Mouse (Mus musculus) cerebellum, adult 2 months (tissue): ENCODE data around the gene Slc39a1. TPM values are rescaled to one million over a fixed set of nuclear protein-coding genes. Genes with fewer than 3 reads are reported as not detected.
A peak's percentile ranks its signal among the peaks of the same experiment; 100 is the strongest.

Source experiments
- DNase-seq, 2 experiments: peaks; one replicate each; pipeline ENCODE4 v3.0.0; 2021
- H3K27ac ChIP-seq: fragments of 200-500 bp; 2 replicates; pipeline ENCODE4 v1.5.1; 2012; ENCODE audit warnings: low read length, control low read depth, inconsistent platforms; ENCODE audit not compliant: insufficient read depth
- H3K27me3 ChIP-seq: fragments of 200-500 bp; 2 replicates; pipeline ENCODE4 v1.6.1; 2012; ENCODE audit warnings: inconsistent platforms, mild to moderate bottlenecking, low read length, moderate library complexity; ENCODE audit not compliant: control insufficient read depth, insufficient read depth
- H3K4me1 ChIP-seq: fragments of 200-500 bp; 2 replicates; pipeline ENCODE4 v1.6.1; 2011; ENCODE audit warnings: low read length; ENCODE audit not compliant: control insufficient read depth, insufficient read depth
- H3K4me3 ChIP-seq: fragments of 200-500 bp; replicated peaks from 2 replicates; pipeline ENCODE3; 2011; ENCODE audit warnings: mild to moderate bottlenecking, low read depth, low read length, control low read depth; ENCODE audit not compliant: insufficient read depth
- CTCF ChIP-seq: fragments of 200-500 bp; IDR thresholded peaks from 2 replicates; pipeline ENCODE4 v1.5.1; 2011; ENCODE audit warnings: low read depth, mild to moderate bottlenecking, control low read depth, low read length, moderate library complexity, borderline replicate concordance; ENCODE audit not compliant: insufficient read depth
- POLR2A ChIP-seq: fragments of 200-500 bp; IDR thresholded peaks from 2 replicates; pipeline ENCODE4 v1.6.1; 2011; ENCODE audit warnings: low read length, control low read depth, borderline replicate concordance; ENCODE audit not compliant: insufficient read depth
- WGBS: fragments of 180-500 bp; shearing (Covaris S2); methylation state at CpG from one replicate; pipeline ENCODE4 v1.1.7; 2018; 5-methylcytosine and 5-hydroxymethylcytosine counted together
- polyA plus RNA-seq: library from polyadenylated mRNA; depleted of rRNA; stranded (reverse); fragments of >200 nt; gene quantifications from 2 replicates; pipeline ENCODE4 v1.2.3, GENCODE M21; 2012

The Slc39a1 gene
- polyA plus RNA-seq, 1 experiment = 35.8 TPM

DNA sequence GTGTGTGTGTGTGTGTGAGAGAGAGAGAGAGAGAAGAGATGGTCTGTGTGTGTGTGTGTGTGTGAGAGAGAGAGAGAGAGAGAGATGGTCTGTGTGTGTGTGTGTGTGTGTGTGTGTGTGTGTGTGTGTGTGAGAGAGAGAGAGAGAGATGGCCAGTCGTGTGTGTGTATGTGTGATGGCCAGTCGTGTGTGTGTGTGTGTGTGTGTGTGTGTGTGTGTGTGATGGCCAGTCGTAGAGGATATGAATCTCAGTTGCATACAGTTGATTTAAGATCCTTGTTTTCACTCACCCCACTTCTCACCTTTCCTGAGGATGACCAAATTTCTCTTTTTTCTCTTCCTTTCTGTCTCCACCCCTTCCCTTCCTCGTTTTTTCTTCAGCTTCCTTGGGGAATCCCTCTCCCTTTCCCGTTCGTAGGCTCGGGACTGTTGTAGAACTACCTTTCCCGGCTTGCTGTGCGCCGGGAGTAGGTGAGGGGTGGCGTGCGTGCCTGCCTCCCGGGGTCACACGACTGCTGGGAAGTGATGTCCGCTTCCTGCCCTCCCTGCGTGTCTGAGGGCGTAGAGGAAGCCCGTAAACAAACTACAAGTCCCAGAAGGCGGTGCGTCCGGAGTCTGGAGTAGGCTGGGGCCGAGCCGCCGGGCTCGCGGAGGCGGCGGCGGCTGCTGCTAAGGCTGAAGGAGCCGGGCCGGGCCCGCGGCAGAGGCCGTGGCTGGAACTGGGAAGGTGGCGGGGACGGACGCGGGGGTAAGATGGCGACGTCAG lies 5.9 kb downstream of the Slc39a1 start, which contains the start of gene Crtc2:
Gene Crtc2, plus strand, starts transcription at position 511 of the 766 bp plus-strand sequence.
- Histone ChIP-seq H3K4me1 (peaks cover 31% of the 10 kb centered on the region), H3K27me3 (no peaks in the 10 kb centered on the region), H3K27ac (peak within 1 kb of the TSS; percentile 85), H3K4me3 (peak within 1 kb of the TSS; percentile 87)
- peak; percentile 96 to 99 for DNase-seq
- TF ChIP-seq CTCF (no peak), POLR2A (0 out of 2 replicates have a peak, but pooled peaks have one; percentile 43)
- 0% methylated on average over 39 of the region's 40 CpGs for WGBS

DNA sequence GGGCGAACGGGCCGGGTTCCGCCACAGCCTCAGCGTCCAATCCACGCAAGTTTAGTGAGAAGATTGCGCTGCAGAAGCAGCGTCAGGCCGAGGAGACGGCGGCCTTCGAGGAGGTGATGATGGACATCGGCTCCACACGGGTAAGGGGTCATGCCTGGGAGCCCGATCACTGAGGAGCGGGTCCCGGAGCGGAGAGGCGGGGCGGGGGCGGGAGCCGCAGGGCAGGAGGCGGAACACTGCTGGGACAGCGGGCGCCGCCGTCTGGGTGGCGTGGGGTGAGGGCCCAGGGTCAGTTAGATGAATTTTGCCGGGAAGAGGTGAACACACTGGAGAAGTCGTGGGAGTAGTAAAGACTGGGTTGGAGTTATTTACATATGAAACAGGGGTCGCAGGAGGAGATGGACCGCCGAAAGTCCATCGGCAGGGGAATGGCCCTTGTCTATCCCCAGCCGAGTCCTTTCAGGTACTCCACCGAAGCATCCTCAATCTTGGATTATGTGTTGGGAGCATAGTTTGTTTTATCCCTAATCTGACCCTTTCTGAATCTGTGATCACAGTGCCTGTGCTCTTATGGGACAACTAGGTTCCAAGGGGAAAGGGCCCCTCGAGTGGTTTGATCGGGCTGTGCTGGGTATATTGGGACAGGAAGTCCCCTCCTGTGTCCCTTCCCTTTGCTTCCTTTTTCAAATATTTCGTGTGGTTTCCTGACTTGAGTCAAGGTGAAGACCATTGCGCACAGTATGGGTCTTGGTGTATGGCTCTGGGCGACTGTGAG lies 6.6 kb downstream of the Slc39a1 start:
- peak overlapping the region; percentile 87 for H3K4me3 ChIP-seq
- H3K4me1 ChIP-seq = peaks cover 38% of the 10 kb centered on the region
- H3K27ac ChIP-seq = peak overlapping the region; percentile 85
- under 1% methylated on average over 41 of the region's 41 CpGs for WGBS
- no peak for TF ChIP-seq POLR2A
- DNase-seq = no peak
- no peaks in the 10 kb centered on the region for H3K27me3 ChIP-seq

DNA sequence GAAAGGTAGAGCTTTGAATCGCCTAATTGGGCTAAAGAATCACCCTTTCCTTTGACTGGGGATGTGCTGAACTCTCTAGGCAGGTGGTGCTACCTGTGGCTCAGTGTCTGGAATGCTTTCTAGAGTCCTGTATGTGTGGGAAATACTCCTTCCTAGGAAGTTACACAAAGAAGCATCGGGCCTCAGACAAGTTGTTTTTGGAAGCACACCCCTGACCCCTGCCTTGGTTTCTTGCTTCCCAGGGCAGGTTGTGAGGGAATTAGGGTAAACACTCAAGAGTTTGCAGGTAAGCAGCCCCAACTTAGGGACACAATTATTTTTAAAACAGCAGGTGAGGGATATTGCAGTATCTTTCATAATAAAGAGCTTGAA lies 7.2 kb downstream of the Slc39a1 start:
- no peak for DNase-seq
- TF ChIP-seq POLR2A = no peak
- no peak for TF ChIP-seq CTCF
- WGBS = 4% methylated on average over 2 of the region's 2 CpGs
- Histone ChIP-seq H3K27me3 (no peaks in the 10 kb centered on the region), H3K4me3 (peak overlapping the region; percentile 87), H3K27ac (peak overlapping the region; percentile 52; the same call in 1 of the 2 replicates), H3K4me1 (peaks cover 44% of the 10 kb centered on the region)

DNA sequence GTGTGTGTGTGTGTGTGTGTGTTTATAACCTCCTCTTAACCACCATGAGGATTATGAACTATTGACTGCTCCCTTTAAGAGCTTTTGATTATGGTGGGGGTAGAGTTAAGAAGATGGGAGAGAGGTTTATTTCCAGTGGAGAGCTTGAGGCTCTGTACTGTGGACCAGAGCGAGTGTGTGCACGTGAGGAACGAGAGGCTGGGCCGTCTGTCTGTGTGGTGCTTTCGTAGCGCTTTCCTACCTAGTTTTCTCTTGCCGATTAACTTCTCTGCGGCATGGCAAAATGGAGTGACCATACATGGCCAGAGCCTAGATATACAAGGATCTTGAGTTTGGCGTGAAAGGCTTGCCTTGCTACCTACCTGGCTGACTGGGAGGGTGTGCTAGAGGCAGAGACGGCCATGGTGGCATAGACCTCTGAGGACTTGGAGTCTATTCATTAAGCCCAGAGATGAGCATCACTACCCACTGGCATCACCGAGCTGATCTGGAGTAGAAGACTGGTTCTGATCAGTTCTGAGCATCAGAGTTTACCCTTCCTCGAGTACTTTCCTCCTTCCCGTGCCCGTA lies 7.9 kb downstream of the Slc39a1 start:
- peak overlapping the region; percentile 57 for H3K4me3 ChIP-seq
- 27% methylated on average over 14 of the region's 14 CpGs for WGBS

DNA sequence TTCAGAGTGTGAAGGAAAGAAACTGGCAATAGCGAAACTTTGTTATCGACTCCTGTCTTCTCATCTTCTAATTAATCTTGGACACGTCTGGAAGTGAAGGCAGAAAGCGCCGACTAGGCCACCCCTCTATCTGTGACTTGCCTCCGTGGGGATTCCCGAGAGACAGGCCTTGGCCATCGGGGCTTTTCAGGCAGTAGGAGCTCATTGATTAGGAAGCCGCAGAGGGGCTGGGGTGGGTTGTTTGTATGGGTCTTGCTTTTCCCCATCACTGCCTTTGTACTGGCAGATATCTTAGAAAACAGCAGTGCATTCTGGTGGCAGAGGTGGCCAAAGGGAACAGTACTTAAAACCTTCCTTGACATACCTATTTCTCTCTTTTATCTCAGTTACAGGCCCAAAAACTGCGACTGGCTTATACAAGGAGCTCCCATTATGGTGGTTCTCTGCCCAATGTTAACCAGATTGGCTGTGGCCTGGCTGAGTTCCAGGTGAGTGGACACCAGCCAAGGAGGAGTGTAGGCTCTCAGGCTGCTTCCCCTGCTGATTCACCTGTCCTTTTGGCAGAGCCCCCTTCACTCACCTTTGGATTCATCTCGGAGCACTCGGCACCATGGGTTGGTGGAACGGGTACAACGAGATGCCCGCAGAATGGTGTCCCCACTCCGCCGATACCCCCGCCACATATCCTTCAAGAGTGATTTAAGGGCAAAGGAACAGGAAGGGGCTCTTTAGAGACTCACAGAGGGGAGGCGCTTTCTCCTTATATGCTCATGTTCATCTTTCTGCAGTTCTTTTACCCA lies 9.0 kb downstream of the Slc39a1 start:
- Histone ChIP-seq H3K4me3 (peak overlapping the region; percentile 35), H3K27ac (peak overlapping the region; percentile 91), H3K4me1 (peaks cover 47% of the 10 kb centered on the region), H3K27me3 (no peaks in the 10 kb centered on the region)
- TF ChIP-seq CTCF (no peak), POLR2A (no peak)
- peak; percentile 96 to 97 for DNase-seq
- WGBS = 27% methylated on average over 19 of the region's 19 CpGs

More for the DNA sequence above, 7.9 kb downstream of the Slc39a1 start:
- DNase-seq = no peak
- Histone ChIP-seq H3K27ac (0 out of 2 replicates have a peak overlapping the region, but pooled peaks have one; percentile 91), H3K27me3 (no peaks in the 10 kb centered on the region), H3K4me1 (peaks cover 51% of the 10 kb centered on the region)
- TF ChIP-seq POLR2A = no peak
- no peak for TF ChIP-seq CTCF

DNA sequence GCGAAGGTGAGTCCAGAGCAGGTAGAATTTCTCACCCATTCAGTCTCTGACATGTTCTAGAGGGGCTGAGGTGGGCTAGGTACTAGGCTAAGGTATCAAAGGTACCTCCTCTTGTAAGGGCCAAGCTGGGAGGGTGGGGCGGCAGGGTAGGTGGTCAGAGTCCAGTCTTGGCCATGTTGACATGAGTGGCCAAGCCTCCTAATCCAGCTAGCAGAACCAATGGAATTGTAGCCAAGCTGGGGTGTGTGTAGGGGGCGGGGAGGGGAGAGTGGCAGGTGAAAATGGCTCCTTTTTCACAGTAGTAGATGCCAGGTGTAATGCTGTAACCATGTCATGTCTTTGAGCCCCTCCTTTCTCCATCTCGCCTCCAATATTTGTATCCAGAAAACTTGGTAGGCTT lies 10.5 kb downstream of the Slc39a1 start:
- no peak for DNase-seq
- TF ChIP-seq POLR2A (no peak), CTCF (no peak)
- WGBS = 87% methylated on average over 4 of the region's 4 CpGs

DNA sequence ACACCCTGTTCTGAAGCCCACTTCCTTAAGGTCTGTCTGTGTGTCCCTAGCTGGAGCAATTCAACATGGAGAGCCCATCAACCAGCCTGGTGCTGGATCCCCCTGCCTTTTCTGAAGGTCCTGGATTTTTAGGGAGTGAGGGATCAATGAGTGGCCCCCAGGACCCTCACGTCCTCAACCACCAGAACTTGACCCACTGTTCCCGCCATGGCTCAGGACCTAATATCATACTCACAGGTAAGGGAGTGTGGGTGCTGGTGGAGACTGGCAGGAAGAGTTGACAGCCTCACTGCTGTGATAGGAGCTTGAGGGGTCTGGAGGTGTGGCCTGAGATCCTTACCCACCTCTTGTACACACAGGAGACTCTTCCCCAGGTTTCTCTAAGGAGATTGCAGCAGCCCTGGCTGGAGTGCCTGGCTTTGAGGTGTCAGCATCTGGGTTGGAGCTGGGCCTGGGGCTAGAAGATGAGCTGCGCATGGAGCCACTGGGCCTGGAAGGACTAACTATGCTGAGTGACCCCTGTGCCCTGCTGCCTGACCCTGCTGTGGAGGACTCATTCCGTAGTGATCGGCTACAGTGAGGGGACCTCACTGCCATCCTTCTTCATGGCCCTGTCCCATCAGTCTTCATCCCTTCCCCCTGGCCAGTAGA lies 15.3 kb downstream of the Slc39a1 start:
- no peaks in the 10 kb centered on the region for H3K27me3 ChIP-seq
- H3K4me1 ChIP-seq = peaks cover 41% of the 10 kb centered on the region
- DNase-seq = peak in 1 of 2 experiments; percentile 10
- WGBS = 89% methylated on average over 5 of the region's 5 CpGs
- no peak for TF ChIP-seq POLR2A
- TF ChIP-seq CTCF = no peak
- H3K27ac ChIP-seq = no peak overlapping the region
- H3K4me3 ChIP-seq = no peak overlapping the region

More for the DNA sequence above, 10.5 kb downstream of the Slc39a1 start:
- Histone ChIP-seq H3K27ac (no peak overlapping the region), H3K4me1 (peaks cover 47% of the 10 kb centered on the region), H3K4me3 (no peak overlapping the region), H3K27me3 (no peaks in the 10 kb centered on the region)
